In genomic region chr9:99062544-99062943, GRCm38 (mm10) we compare ENCODE assay signal across 9 mouse cellular contexts. TPM values are rescaled to one million over a fixed set of nuclear protein-coding genes. Genes with fewer than 3 reads are reported as not detected.
DNase-seq lines count a peak whose midpoint lies in the region; ATAC-seq and TF ChIP-seq lines count a peak whose summit lies in the region.
"Had no signal": no experiment of that assay in that cellular context is flagged by ENCODE, and none has a peak within 500 bp of the region (broad histone marks: within the 10 kb centered on the region; RNA-seq: fewer than 3 reads in every experiment).

No protein-coding gene starts in this region.

- H3K4me3 ChIP-seq in hindbrain, embryonic 14.5 days (replicated peaks; ENCODE audit: low read length), result no peak overlapping the region
- H3K4me3 ChIP-seq: midbrain, embryonic 12.5 days had no signal

- peak; percentile 80 for ATAC-seq in Patski
- peak; percentile 80; the same call in 1 of the 2 replicates for ATAC-seq in hindbrain, embryonic 14.5 days (ENCODE audit: low FRiP score)

- H3K36me3 ChIP-seq in hindbrain, embryonic 14.5 days (replicated peaks; ENCODE audit: control insufficient read depth, insufficient read depth), result peaks cover 34% of the 10 kb centered on the region

- CTCF ChIA-PET in Patski (lab: Charles Lee), result interaction anchor here (1.2 to 10.7 kb wide), 5 partner anchors 9 to 179 kb away, joined by 3 to 70 read pairs (median 4); partner anchors contain the start of genes Cep70 and Pik3cb

- H3K9me3 ChIP-seq in hindbrain, embryonic 14.5 days (ENCODE audit: control insufficient read depth, low read length), result no peaks in the 10 kb centered on the region
- H3K9me3 ChIP-seq: midbrain, embryonic 12.5 days had no signal

- TF ChIP-seq CTCF in Patski (IDR thresholded peaks at IDR 0.05), result peak; percentile 96

- POLR2A ChIA-PET in Patski (lab: Charles Lee), result interaction anchor here (1.0 to 1.3 kb wide), 2 partner anchors 13 to 181 kb away, joined by 3 read pairs; partner anchors contain the start of gene Cep70

- peak; percentile 30 for DNase-seq in Patski (ENCODE audit: low read depth, low spot score)
- peak; percentile 91 to 92 for DNase-seq in cerebellum, postnatal 10 days
- peak; percentile 54 to 71 for DNase-seq in frontal cortex, postnatal 14 days (ENCODE audit: low spot score in 2 of 2)
- peak; percentile 85 for DNase-seq in hindbrain, embryonic 14.5 days (ENCODE audit: low spot score)
- peak; percentile 65 to 89 for DNase-seq in layer of hippocampus, postnatal 25 days (ENCODE audit: extremely low spot score in 1 of 2, low spot score in 1 of 2)
- peak; percentile 75 to 82 for DNase-seq in lung, postnatal 4 days
- DNase-seq in right cerebral cortex, postnatal 14 days, result peak; percentile 83
- peak; percentile 73 for DNase-seq in urinary bladder, postnatal 14 days (ENCODE audit: low spot score)

- WGBS in hindbrain, embryonic 14.5 days, result 41% methylated on average over 7 of the region's 7 CpGs

- in situ Hi-C loops in Patski (cut with MboI; ENCODE audit: low pct_unique_long_range_greater_than_20kb), result loop anchor here (5.0 kb wide), 3 partner anchors 180 to 390 kb away; partner anchors contain the start of genes Cep70 and Nme9

- H3K27me3 ChIP-seq in Patski, result no peaks in the 10 kb centered on the region
- H3K27me3 ChIP-seq in hindbrain, embryonic 14.5 days (ENCODE audit: control insufficient read depth, insufficient read depth, low read length), result no peaks in the 10 kb centered on the region
- H3K27me3 ChIP-seq: midbrain, embryonic 12.5 days had no signal

- H3K9ac ChIP-seq in hindbrain, embryonic 14.5 days, result no peak overlapping the region
- H3K9ac ChIP-seq: midbrain, embryonic 12.5 days had no signal

- H3K4me2 ChIP-seq in hindbrain, embryonic 14.5 days (replicated peaks), result no peak overlapping the region
- H3K4me2 ChIP-seq: midbrain, embryonic 12.5 days had no signal

- H3K4me1 ChIP-seq in hindbrain, embryonic 14.5 days (replicated peaks; ENCODE audit: control insufficient read depth, insufficient read depth, low read length), result no peaks in the 10 kb centered on the region
- H3K4me1 ChIP-seq: midbrain, embryonic 12.5 days had no signal

- H3K27ac ChIP-seq in hindbrain, embryonic 14.5 days, result no peak overlapping the region
- H3K27ac ChIP-seq: midbrain, embryonic 12.5 days had no signal

RNA-seq across cellular contexts. Expression of gene Gm1123, which starts 27.0 kb away (rescaled TPM):
- not detected for polyA plus RNA-seq in Patski (2021)
- polyA plus RNA-seq in hindbrain, embryonic 14.5 days (2014; fragmentation: Nextera tagmentation; extraction: Ambion mirVana), result 0.13 and 0.20 TPM in 2 replicates
- total RNA-seq in layer of hippocampus, postnatal 25 days (2021), result under 1 TPM in 1 of 2 experiments, not detected in 1; 0.40 TPM
- polyA plus RNA-seq: midbrain, embryonic 12.5 days had no signal

Comparison
In these comparisons a context has a peak if more than half of its experiments do, and no peak if none do; other contexts are left out.
1. DNase-seq: peak in every context shown above with its lines; median percentile 92 in cerebellum, postnatal 10 days; 85 in hindbrain, embryonic 14.5 days; 83 in right cerebral cortex, postnatal 14 days; 78 in lung, postnatal 4 days; 77 in layer of hippocampus, postnatal 25 days; 73 in urinary bladder, postnatal 14 days; 62 in frontal cortex, postnatal 14 days; 30 in Patski.